Mouse (Mus musculus): ENCODE results near the gene Kdm2a.

GRCm38 (mm10) chr19:4331273-4331672 lies 66.8 kb downstream of the Kdm2a start:
- TF ChIP-seq CTCF (IDR thresholded peaks at IDR 0.05; ENCODE audit: low read depth, low read length) (no peak), GATA1 (IDR thresholded peaks at IDR 0.05; ENCODE audit: borderline replicate concordance, low read length) (no peak), TAL1 (conservative IDR thresholded peaks at IDR 0.05; ENCODE audit: low read depth, low read length) (no peak), POLR2AphosphoS5 (IDR thresholded peaks at IDR 0.05; ENCODE audit: insufficient replicate concordance, low read depth, low read length) (no peak), GATA2 (IDR thresholded peaks at IDR 0.05; ENCODE audit: borderline replicate concordance, low read depth, low read length) (no peak)
